Mouse (Mus musculus) stomach, embryonic 14.5 days (tissue): ENCODE results near the gene Srxn1. TPM values are rescaled to one million over a fixed set of nuclear protein-coding genes. Genes with fewer than 3 reads are reported as not detected.

ENCODE experiments used
- ATAC-seq: fragments of 200-750 bp; cut with Nextera tagmentation; 2 replicates; pipeline ENCODE4 v1.8.0; 2017; ENCODE audit warnings: low read depth, moderate TSS enrichment; ENCODE audit not compliant: insufficient number of reproducible peaks, insufficient read depth, low FRiP score
- H3K27ac ChIP-seq: fragments of 300-500 bp; sonication (generic); 2 replicates; pipeline ENCODE4 v1.5.1; 2014; ENCODE audit warnings: mild to moderate bottlenecking, low read length, moderate library complexity, mixed read lengths
- H3K27me3 ChIP-seq: fragments of 300-500 bp; sonication (generic); 2 replicates; pipeline ENCODE4 v1.6.1; 2014; ENCODE audit warnings: low read length, control low read depth, mixed read lengths; ENCODE audit not compliant: control insufficient read depth, insufficient read depth
- H3K36me3 ChIP-seq: fragments of 300-500 bp; sonication (generic); 2 replicates; pipeline ENCODE4 v1.6.1; 2014; ENCODE audit warnings: mild to moderate bottlenecking, control low read depth, low read length, moderate library complexity, mixed read lengths; ENCODE audit not compliant: control insufficient read depth, insufficient read depth
- H3K4me1 ChIP-seq: fragments of 300-500 bp; sonication (generic); 2 replicates; pipeline ENCODE4 v1.6.1; 2014; ENCODE audit warnings: low read length, control low read depth, mixed read lengths; ENCODE audit not compliant: control insufficient read depth, insufficient read depth
- H3K4me2 ChIP-seq: fragments of 300-500 bp; sonication (generic); replicated peaks from 2 replicates; pipeline ENCODE4 v1.6.1; 2014; ENCODE audit warnings: low read depth, low read length, control low read depth
- H3K4me3 ChIP-seq: fragments of 300-500 bp; sonication (generic); 2 replicates; pipeline ENCODE4 v1.5.1; 2014; ENCODE audit warnings: low read depth, low read length, control low read depth
- H3K9ac ChIP-seq: fragments of 300-500 bp; sonication (generic); replicated peaks from 2 replicates; pipeline ENCODE4 v1.6.1; 2014; ENCODE audit warnings: low read depth, mild to moderate bottlenecking, control low read depth, low read length, moderate library complexity, mixed read lengths
- H3K9me3 ChIP-seq: fragments of 300-500 bp; sonication (generic); 2 replicates; pipeline ENCODE4 v1.6.1; 2016; ENCODE audit warnings: low read depth, low read length, control low read depth; ENCODE audit not compliant: control insufficient read depth
- WGBS: fragments of 180-500 bp; shearing (Covaris S2); extraction: QIAGEN DNeasy Blood & Tissue Kit; methylation state at CpG from one replicate; pipeline ENCODE4 v1.1.7; 2014; 5-methylcytosine and 5-hydroxymethylcytosine counted together
- polyA plus RNA-seq: library from polyadenylated mRNA; unstranded; fragments of >200 nt; fragmentation: Nextera tagmentation; extraction: Ambion mirVana; gene quantifications from 2 replicates; pipeline ENCODE4 v1.2.1, GENCODE M21; 2014

Gene Srxn1
- polyA plus RNA-seq, 1 experiment from 2014 or later: 7.6 TPM

GRCm38 (mm10) chr2:152085414-152085813, 19.9 kb upstream of the Srxn1 start:
- H3K4me2 ChIP-seq: no peak overlapping the region
- H3K27ac ChIP-seq: no peak overlapping the region
- H3K4me3 ChIP-seq: no peak overlapping the region
- 0 out of 2 replicates have a peak, but pooled peaks cover 7% of the 10 kb centered on the region for H3K4me1 ChIP-seq
- ATAC-seq: no peak
- no peaks in the 10 kb centered on the region for H3K9me3 ChIP-seq
- WGBS: 82% methylated on average over 6 of the region's 6 CpGs
- peaks cover 22% of the 10 kb centered on the region; the same call in 1 of the 2 replicates for H3K27me3 ChIP-seq
- no peaks in the 10 kb centered on the region for H3K36me3 ChIP-seq
- no peak overlapping the region for H3K9ac ChIP-seq

DNA sequence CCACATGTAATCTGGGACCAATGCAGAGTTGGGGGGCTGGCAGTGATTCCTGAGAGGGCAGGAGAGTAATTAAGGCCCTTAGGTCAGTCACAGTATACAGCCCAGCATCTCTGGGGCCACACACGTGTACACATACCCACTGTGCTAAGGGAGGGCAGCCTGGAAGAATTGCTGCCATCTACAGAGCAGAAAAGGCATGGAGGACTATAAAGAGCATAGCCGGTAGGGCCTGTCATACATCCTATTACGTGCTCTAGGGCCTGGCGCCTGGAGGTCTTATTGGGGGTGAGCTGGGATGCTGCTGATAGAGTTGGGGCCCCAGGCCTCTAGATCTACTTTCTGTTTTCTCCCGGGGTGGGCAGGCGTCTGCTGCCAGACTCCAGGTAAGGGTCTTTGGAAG, 18.9 kb upstream of the Srxn1 start:
- 0 out of 2 replicates have a peak, but pooled peaks cover 4% of the 10 kb centered on the region for H3K4me1 ChIP-seq
- WGBS: 62% methylated on average over 6 of the region's 6 CpGs
- H3K4me2 ChIP-seq: no peak overlapping the region
- H3K9me3 ChIP-seq: no peaks in the 10 kb centered on the region
- no peak overlapping the region for H3K27ac ChIP-seq
- H3K36me3 ChIP-seq: no peaks in the 10 kb centered on the region
- H3K4me3 ChIP-seq: no peak overlapping the region
- no peak for ATAC-seq
- no peak overlapping the region for H3K9ac ChIP-seq
- peaks cover 22% of the 10 kb centered on the region; the same call in 1 of the 2 replicates for H3K27me3 ChIP-seq

GRCm38 (mm10) chr2:152087111-152087510, 18.2 kb upstream of the Srxn1 start:
- peaks cover 19% of the 10 kb centered on the region; the same call in 1 of the 2 replicates for H3K27me3 ChIP-seq
- H3K4me2 ChIP-seq: no peak overlapping the region
- H3K4me1 ChIP-seq: 0 out of 2 replicates have a peak, but pooled peaks cover under 1% of the 10 kb centered on the region
- no peaks in the 10 kb centered on the region for H3K36me3 ChIP-seq
- H3K4me3 ChIP-seq: no peak overlapping the region
- ATAC-seq: no peak
- H3K27ac ChIP-seq: no peak overlapping the region
- no peak overlapping the region for H3K9ac ChIP-seq
- H3K9me3 ChIP-seq: no peaks in the 10 kb centered on the region
- 82% methylated on average over 5 of the region's 5 CpGs for WGBS

DNA sequence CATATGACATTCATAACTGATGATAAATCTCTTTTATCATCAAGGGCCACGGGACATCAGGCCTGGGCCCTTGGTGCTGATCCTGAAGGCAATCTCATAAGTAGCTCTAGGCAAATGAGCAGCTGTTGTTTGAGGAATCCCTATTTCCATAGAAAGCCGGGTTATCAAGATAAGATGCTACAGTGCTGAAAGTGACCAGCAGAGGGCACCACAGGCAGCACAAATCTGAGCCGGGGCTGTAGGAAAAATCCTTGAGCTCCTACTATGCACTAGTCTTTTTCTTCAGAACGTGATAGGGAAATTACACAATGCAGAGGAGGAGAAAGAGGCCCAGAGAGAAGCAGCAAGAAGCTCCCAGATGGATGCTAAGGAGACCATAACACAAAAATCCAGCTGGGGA, 16.2 kb upstream of the Srxn1 start:
- peaks cover 18% of the 10 kb centered on the region for H3K27me3 ChIP-seq

GRCm38 (mm10) chr2:152089581-152089980, 15.7 kb upstream of the Srxn1 start:
- H3K4me1 ChIP-seq: peaks cover 7% of the 10 kb centered on the region; the same call in 1 of the 2 replicates
- no peaks in the 10 kb centered on the region for H3K36me3 ChIP-seq
- WGBS: 73% methylated on average over 5 of the region's 5 CpGs
- ATAC-seq: no peak
- H3K27me3 ChIP-seq: peaks cover 23% of the 10 kb centered on the region
- no peak overlapping the region for H3K4me2 ChIP-seq
- H3K9ac ChIP-seq: no peak overlapping the region
- no peaks in the 10 kb centered on the region for H3K9me3 ChIP-seq
- H3K4me3 ChIP-seq: no peak overlapping the region
- H3K27ac ChIP-seq: no peak overlapping the region

More for the DNA sequence above, 16.2 kb upstream of the Srxn1 start:
- H3K4me3 ChIP-seq: no peak overlapping the region
- H3K9me3 ChIP-seq: no peaks in the 10 kb centered on the region
- no peaks in the 10 kb centered on the region for H3K36me3 ChIP-seq
- H3K9ac ChIP-seq: no peak overlapping the region
- no peak for ATAC-seq
- H3K4me1 ChIP-seq: peaks cover 7% of the 10 kb centered on the region; the same call in 1 of the 2 replicates
- no peak overlapping the region for H3K27ac ChIP-seq
- WGBS: 10% methylated on average over 4 of the region's 4 CpGs
- H3K4me2 ChIP-seq: no peak overlapping the region

GRCm38 (mm10) chr2:152090486-152090885, 14.8 kb upstream of the Srxn1 start:
- no peak overlapping the region for H3K4me3 ChIP-seq
- no peak for ATAC-seq
- no peak overlapping the region for H3K27ac ChIP-seq
- no peaks in the 10 kb centered on the region for H3K9me3 ChIP-seq
- no peak overlapping the region for H3K4me2 ChIP-seq
- no peak overlapping the region for H3K9ac ChIP-seq
- 79% methylated on average over 5 of the region's 5 CpGs for WGBS
- no peaks in the 10 kb centered on the region for H3K36me3 ChIP-seq
- peaks cover 31% of the 10 kb centered on the region for H3K27me3 ChIP-seq
- H3K4me1 ChIP-seq: peaks cover 14% of the 10 kb centered on the region; the same call in 1 of the 2 replicates

- ATAC-seq: no peak
- H3K9me3 ChIP-seq: no peaks in the 10 kb centered on the region
- 32% methylated on average over 12 of the region's 12 CpGs for WGBS
Measured at GRCm38 (mm10) chr2:152091342-152092056, 13.8 kb upstream of the Srxn1 start.

GRCm38 (mm10) chr2:152092927-152093326, 12.4 kb upstream of the Srxn1 start:
- no peak overlapping the region for H3K9ac ChIP-seq
- H3K36me3 ChIP-seq: no peaks in the 10 kb centered on the region
- H3K9me3 ChIP-seq: no peaks in the 10 kb centered on the region
- H3K4me1 ChIP-seq: peaks cover 14% of the 10 kb centered on the region; the same call in 1 of the 2 replicates
- H3K27me3 ChIP-seq: peaks cover 31% of the 10 kb centered on the region
- peak overlapping the region; percentile 56 for H3K4me2 ChIP-seq
- peak overlapping the region; percentile 35 for H3K4me3 ChIP-seq
- 6% methylated on average over 37 of the region's 45 CpGs for WGBS
- H3K27ac ChIP-seq: no peak overlapping the region
- ATAC-seq: no peak

More at GRCm38 (mm10) chr2:152091342-152092056, 13.8 kb upstream of the Srxn1 start:
- no peak overlapping the region for H3K4me2 ChIP-seq
- H3K36me3 ChIP-seq: no peaks in the 10 kb centered on the region
- H3K4me1 ChIP-seq: peaks cover 14% of the 10 kb centered on the region; the same call in 1 of the 2 replicates
- peaks cover 31% of the 10 kb centered on the region for H3K27me3 ChIP-seq
- H3K9ac ChIP-seq: no peak overlapping the region
- H3K4me3 ChIP-seq: no peak overlapping the region
- H3K27ac ChIP-seq: no peak overlapping the region
